Mouse (Mus musculus) ES-Bruce4 (cell line): ENCODE results near the gene Bcl2l10.

Experiments
- CTCF ChIP-seq: IDR thresholded peaks from one replicate; pipeline ENCODE4 v1.8.1; 2011; ENCODE audit warnings: low read depth, low read length
- POLR2A ChIP-seq: IDR thresholded peaks from one replicate; pipeline ENCODE4 v1.8.1; 2011; ENCODE audit warnings: low read length; ENCODE audit not compliant: insufficient read depth

- TF ChIP-seq CTCF: peak; percentile 55
- no peak for TF ChIP-seq POLR2A
Measured at GRCm38 (mm10) chr9:75334440-75334839, 13.1 kb upstream of the Bcl2l10 start.
